Mouse (Mus musculus): ENCODE results near the gene Lpcat3.
A peak's percentile ranks its signal among the peaks of the same experiment; 100 is the strongest.
"Not testable (repeated sequence)": the region's sequence is repeated elsewhere in the genome, so short reads cannot be mapped to it uniquely, and the experiment has no call there.

Lpcat3 gene

GRCm38 (mm10) chr6:124662477-124663423 is at the start of gene Lpcat3:
TSS of gene Lpcat3 (plus strand) at chr6:124663027.
- peak; percentile 100 for DNase-seq (ENCODE audit: low spot score)

- DNase-seq (ENCODE audit: low spot score), result no peak
Measured at GRCm38 (mm10) chr6:124625612-124626011, 37.2 kb upstream of the Lpcat3 start.

- not testable (repeated sequence) for DNase-seq (ENCODE audit: low spot score)
Measured at GRCm38 (mm10) chr6:124626184-124626583, 36.6 kb upstream of the Lpcat3 start.

GRCm38 (mm10) chr6:124630763-124631162 is 32.1 kb upstream of the Lpcat3 start:
- no peak for DNase-seq (ENCODE audit: low spot score)

- DNase-seq (ENCODE audit: low spot score), result not testable (repeated sequence)
Measured at GRCm38 (mm10) chr6:124635985-124636384, 26.8 kb upstream of the Lpcat3 start, which contains the start of gene C1s2. TSS of gene C1s2 (minus strand) at chr6:124636085.

GRCm38 (mm10) chr6:124636858-124637460 is 25.9 kb upstream of the Lpcat3 start:
- DNase-seq (ENCODE audit: low spot score), result not testable (repeated sequence)

GRCm38 (mm10) chr6:124640041-124640440 is 22.8 kb upstream of the Lpcat3 start:
- no peak for DNase-seq (ENCODE audit: low spot score)

- peak; percentile 70 for DNase-seq (ENCODE audit: low spot score)
Measured at GRCm38 (mm10) chr6:124640997-124641396, 21.8 kb upstream of the Lpcat3 start.

- DNase-seq (ENCODE audit: low spot score), result peak; percentile 55
Measured at GRCm38 (mm10) chr6:124646394-124646793, 16.4 kb upstream of the Lpcat3 start.

- DNase-seq (ENCODE audit: low spot score), result no peak
Measured at GRCm38 (mm10) chr6:124655893-124656292, 6.9 kb upstream of the Lpcat3 start.

GRCm38 (mm10) chr6:124658067-124658466 is 4.8 kb upstream of the Lpcat3 start:
- no peak for DNase-seq (ENCODE audit: low spot score)

GRCm38 (mm10) chr6:124661156-124661806 is 1.5 kb upstream of the Lpcat3 start:
- DNase-seq (ENCODE audit: low spot score), result no peak

- DNase-seq (ENCODE audit: low spot score), result no peak
Measured at GRCm38 (mm10) chr6:124661995-124662394, 832 bp upstream of the Lpcat3 start.

GRCm38 (mm10) chr6:124663424-124663795 is 583 bp downstream of the Lpcat3 start:
- no peak for DNase-seq (ENCODE audit: low spot score)

GRCm38 (mm10) chr6:124664256-124664655 is 1.4 kb downstream of the Lpcat3 start:
- no peak for DNase-seq (ENCODE audit: low spot score)

- DNase-seq (ENCODE audit: low spot score), result no peak
Measured at GRCm38 (mm10) chr6:124665011-124665410, 2.2 kb downstream of the Lpcat3 start.

GRCm38 (mm10) chr6:124669234-124669859 is 6.5 kb downstream of the Lpcat3 start:
- no peak for DNase-seq (ENCODE audit: low spot score)

GRCm38 (mm10) chr6:124670281-124670900 is 7.6 kb downstream of the Lpcat3 start:
- no peak for DNase-seq (ENCODE audit: low spot score)

GRCm38 (mm10) chr6:124672100-124672499 is 9.3 kb downstream of the Lpcat3 start:
- no peak for DNase-seq (ENCODE audit: low spot score)

GRCm38 (mm10) chr6:124673619-124674018 is 10.8 kb downstream of the Lpcat3 start:
- no peak for DNase-seq (ENCODE audit: low spot score)

GRCm38 (mm10) chr6:124674591-124674990 is 11.8 kb downstream of the Lpcat3 start:
- no peak for DNase-seq (ENCODE audit: low spot score)

GRCm38 (mm10) chr6:124676171-124676570 is 13.3 kb downstream of the Lpcat3 start:
- no peak for DNase-seq (ENCODE audit: low spot score)

All from spleen, adult 12 weeks (tissue).